Mouse (Mus musculus): ENCODE results near the gene Gm10320.

Gene Gm10320

DNA sequence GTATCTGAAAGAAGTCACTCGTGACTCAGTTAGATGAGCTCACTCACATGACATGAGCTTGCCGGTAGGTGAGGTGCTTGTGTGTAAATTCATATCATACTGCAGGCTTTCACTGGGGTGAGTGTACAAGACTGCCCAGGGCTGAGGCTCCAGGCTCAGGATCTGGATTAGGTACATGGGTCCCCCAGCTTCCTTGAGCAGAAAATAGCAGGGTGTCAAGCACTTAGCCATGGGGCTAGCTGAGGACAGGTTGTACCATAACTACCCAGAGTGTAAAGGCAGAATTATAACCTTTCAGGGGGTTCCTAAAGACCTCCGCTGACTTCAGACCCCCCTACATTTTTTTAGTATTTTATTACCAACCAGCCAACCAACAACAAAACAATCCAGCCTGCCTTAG, at the start of gene Gm10320:
Gene Gm10320, minus strand, starts transcription at position 93 of the 400 bp plus-strand sequence.
- in situ Hi-C loops (cut with MboI; ENCODE audit: low sequenced_read_pairs) = no loop called here

DNA sequence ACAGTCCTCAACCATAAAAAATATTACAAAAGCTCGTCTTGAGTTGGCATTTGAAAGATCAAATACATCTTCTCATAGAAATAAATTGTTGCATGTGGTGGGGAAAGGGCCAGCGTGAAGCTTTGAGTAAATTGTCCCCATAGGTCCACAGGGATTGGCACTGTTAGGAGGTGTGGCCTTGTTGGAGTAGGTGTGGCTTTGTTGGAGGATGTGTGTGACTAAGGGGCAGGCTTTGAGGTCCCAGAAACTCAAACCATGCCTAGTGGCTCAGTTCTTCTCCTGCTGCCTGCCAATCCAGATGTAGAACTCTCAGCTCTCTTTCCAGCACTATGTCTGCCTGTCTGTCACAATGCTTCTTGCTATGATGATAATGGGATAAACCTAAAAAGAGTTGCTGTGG, 49.8 kb upstream of the Gm10320 start:
- in situ Hi-C loops (cut with MboI; ENCODE audit: low sequenced_read_pairs) = no loop called here

DNA sequence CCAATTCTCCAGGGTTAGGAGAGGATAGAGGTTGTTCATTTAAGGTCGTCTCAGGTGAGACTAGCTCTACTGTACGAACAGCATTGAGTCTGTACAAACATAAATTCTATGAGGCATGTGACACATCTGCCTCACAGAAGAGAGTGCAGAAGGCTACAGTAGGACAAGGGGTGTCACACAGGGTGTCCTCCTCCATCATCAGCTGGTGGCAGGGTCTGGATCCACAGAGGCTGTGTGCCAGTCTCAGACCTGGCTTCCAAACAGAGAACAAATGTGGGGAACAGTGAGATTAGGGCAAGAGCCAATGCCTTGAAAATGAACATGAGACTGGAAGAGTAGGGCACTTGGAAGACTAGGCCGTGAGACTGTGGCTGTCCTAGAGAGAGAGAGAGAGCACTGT, 48.4 kb upstream of the Gm10320 start:
- in situ Hi-C loops (cut with MboI; ENCODE audit: low sequenced_read_pairs) = no loop called here

DNA sequence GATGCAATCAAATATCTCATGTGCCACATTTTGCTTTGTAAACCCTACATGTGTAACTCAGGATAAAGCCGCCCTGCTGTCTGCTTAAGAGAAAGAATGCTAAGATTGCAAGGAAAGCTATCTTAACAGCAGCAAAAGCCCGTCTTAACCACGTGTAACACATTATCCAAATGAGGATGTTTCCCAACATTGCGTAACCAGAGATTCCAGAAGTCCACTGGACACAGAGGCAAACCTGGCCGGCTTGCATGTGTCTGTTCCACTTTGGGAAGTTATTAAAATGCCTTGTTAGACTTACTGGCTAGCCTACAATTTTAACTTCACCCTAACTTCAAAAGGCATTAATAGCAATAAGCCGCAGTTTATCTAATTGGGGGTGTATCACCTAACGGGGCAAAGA, 47.5 kb upstream of the Gm10320 start:
- in situ Hi-C loops (cut with MboI; ENCODE audit: low sequenced_read_pairs) = no loop called here

DNA sequence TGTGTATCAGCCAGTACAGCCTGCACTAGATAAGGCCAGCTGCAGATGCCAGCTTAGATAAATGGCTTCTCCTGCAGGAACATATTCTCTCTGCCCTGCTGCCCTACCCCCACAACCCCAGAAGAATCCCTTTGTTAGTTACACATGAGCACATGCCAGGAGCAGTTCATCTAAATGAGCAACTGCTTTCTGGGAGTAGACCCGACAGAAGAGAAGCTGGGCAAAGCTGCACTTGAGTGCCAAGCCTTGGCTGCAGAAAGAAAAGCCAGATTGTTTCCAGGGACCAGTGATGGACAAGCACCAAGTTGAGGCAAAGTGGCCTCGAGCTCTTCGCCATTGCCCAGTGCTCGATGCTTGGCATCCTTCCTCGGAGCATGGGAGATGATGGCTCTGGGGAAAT, 46.8 kb upstream of the Gm10320 start:
- in situ Hi-C loops (cut with MboI; ENCODE audit: low sequenced_read_pairs) = no loop called here

DNA sequence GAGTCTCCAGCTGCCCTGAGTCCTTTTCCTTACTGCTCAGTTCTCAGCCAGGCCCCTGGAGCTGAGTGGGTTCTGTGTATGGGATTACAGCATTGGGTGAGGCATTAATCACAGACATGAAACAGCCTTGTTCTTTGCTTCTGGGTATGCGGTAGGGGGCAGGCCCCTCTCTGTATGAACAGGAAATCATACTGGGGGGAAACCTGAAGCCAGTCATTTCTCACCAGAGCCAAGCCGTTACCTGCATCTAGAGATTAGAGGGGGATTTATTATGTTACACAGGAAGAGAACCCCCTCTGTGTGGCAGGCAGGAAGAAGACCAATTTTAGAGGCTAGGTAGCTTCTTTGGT, 43.1 kb upstream of the Gm10320 start:
- in situ Hi-C loops (cut with MboI; ENCODE audit: low sequenced_read_pairs) = no loop called here

DNA sequence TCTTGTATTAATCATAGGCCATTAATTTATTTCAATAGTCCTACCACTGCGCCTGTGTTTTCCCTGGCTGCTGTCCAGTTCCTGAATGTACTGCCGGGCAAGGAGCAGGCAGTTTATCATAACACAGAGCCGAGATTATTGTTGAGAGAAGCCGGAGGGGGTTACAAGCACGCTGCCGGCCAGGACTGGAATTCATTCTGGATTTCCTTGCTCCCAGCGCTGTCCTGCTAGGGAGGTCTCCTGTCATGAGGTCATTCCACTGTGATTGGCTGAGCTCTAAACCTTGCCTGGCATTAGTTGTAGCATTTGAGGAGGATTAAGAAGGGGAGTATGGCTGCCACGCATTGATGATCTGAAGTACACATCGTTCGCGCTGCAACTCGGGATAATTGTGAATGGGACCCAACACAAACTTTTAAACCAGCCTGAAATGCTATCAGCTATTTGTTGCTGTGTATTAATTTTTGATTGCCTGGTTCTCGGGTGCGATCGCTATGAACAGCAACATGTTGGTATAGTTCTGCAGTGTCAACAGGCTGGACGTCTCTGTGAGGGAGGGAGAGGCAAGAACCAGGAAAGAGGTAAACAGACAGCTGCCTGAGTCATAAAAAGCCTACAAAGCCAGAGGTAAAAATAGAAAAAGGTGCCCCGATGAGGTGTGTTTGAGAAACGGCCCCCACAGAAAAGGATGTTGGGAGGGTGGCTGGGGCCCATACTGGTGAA, 42.5 kb upstream of the Gm10320 start:
- in situ Hi-C loops (cut with MboI; ENCODE audit: low sequenced_read_pairs) = no loop called here

DNA sequence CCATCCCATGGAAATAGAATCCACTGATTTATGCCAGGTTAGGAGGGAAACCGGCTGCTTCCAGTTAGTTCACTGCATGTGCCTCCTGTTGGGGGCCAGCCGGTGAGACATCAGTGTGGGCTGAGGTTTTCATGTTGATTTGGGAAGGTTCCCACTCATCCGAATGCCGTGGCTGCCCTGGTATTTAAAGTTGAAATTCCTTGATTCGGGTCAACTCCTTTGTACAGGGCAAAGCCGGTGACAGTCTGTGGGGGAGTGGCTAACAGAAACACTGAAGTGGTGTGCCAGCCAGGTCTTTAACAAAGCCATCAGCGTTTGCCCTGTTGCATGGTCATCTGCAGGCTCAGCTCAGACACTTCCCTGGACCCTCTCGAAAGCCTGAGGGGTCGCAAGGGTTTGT, 41.6 kb upstream of the Gm10320 start:
- in situ Hi-C loops (cut with MboI; ENCODE audit: low sequenced_read_pairs) = no loop called here

DNA sequence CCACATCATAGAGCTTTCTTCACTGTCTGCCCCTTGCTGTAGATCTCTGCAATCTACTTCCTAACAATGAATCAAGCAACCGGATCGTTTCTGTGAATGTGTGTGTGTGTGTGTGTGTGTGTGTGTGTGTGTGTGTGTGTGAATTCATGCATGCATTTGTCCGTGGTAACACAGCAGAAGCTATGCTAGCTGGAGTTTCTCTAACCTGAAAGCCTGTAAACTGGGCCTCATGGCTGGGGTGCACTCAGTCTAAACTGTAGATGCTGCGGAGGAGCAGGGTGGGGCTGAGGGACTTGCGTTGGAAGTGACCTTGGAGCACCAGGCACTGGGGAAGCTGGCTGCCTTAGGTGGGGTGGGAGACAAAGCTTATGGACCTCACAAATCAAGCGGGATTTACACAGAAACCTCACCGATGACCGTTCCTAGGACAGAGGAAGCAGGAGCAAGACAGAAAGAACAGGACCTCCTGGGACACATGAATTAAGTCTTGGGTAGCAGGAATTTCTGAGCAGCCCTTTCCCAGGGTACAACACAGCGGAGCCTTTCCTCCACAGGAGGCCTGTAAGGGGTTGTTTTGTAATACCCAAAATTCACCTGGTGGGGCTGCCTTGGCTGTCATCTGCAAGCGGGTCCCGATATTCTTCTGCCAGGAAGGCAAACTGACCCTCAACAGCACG, 41.0 kb upstream of the Gm10320 start:
- in situ Hi-C loops (cut with MboI; ENCODE audit: low sequenced_read_pairs) = no loop called here

DNA sequence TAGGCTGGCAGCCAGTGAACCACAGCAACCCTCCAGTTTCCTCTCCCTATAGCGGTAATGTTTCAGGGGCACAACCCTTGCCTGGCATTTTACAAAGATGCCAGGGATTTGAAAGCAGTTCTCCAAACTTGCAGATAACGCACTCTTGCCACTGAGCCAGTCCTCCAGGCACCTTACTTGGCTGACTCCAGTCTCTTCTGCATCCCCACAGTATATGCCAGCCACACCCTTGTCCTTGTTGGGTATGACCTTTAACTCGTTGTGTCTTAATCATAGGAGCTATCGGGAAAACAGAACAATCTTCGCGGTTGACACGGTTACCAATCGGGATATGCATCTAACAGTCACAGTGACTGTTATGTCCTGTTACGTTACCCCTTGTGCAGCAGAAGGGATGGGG, 40.2 kb upstream of the Gm10320 start:
- in situ Hi-C loops (cut with MboI; ENCODE audit: low sequenced_read_pairs) = no loop called here

DNA sequence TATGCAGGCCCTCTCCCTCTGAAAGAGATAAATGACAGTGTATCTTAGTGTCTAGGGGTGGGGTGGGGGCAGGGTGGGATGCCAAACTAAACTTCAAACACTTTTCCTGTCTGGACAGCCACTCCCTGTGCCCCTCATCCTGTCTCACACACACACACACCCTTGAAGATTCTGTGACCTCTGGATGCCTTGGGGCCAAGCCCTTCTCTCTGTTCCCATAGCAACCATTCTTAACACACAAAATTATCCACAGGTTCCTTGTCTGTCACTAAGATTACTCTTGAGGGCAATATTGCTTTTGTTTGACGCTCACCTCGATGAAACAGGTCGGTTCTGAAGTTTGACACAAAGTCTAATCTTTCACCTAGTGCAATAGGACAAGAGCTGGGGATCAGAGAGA, 39.5 kb upstream of the Gm10320 start:
- in situ Hi-C loops (cut with MboI; ENCODE audit: low sequenced_read_pairs) = no loop called here

DNA sequence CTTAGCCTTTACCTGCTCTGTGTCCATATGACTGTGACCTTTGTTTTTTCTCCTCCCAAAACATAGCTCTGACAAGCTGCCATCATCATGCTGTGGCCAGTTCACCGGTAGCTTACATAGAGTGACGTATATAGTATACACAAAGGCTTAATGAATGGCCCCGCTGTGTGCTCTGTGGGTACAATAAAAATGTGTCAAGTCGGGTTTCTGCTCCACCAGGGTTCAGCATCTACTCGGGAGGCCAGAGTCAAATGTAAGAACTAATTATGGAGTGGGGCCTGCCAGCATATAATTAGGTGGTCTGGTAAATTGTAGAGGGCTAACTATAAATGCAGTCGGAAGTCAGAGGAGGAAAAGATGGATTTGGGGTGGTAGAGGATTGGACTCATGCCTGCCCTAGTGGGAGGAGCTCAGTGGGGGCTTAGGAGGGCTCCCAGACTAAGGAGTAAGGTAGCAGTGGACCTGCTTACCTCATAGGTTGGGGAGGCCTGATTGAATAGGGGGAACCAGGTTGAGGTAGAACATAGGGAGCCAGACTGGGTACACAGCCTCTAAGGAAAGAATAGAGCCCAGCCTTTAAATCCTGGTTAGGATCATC, 32.0 kb upstream of the Gm10320 start:
- in situ Hi-C loops (cut with MboI; ENCODE audit: low sequenced_read_pairs) = no loop called here

DNA sequence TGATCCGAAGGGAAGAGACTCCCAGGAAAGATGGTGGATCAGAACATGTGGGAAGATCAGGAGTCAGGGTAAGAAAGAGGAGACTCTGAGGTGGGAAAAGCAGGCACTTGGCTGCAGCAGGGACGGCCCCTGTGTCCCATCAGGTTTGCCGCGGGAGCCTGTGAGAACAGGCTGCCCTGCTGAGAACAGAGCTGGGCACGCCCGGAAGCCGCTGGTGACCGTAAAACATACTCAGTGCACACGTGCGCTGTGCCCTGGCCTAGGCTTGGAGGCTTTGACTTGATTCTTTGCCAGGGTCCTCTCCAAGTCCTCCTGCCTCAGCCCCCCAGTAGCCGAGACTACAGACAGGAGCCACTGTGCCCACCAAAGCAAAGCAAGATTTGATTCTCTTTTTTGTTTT, 26.5 kb upstream of the Gm10320 start:
- in situ Hi-C loops (cut with MboI; ENCODE audit: low sequenced_read_pairs) = no loop called here

DNA sequence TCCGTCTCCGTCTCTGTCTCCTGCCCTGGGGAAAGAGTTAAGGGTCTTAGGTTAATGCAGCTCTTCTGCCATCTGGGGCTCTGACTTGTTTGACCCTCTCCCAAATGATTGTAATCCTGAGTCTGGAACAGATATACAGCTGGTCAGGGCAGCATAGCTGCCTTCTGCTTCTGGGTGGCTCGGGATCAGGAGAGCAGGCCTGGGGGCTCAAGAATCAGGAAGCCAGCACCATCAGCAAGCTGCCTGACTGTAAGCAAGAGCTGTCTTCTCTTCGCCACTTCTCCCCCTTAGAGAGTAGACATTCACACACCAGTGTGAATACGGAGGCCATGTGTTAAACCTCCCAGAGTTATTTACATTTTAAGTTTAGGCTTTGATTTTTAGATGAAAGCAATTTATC, 25.9 kb upstream of the Gm10320 start:
- in situ Hi-C loops (cut with MboI; ENCODE audit: low sequenced_read_pairs) = no loop called here

DNA sequence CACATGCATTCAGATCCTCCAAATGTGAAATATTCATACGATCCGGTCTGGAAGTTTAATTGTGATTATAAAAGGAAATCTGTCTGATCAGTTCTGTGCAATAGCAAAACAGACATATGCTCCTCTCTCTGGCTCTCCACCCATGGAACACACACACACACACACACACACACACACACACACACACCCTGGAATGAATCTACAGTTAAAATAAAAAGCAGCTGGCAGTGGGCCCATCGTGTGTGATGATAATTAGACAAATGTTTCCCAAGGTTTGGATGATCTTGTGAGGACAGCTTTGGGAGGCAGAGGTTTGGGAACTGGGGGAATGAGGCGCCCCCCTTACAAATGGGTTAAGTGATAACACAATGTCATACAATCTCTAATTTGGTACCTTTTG, 25.2 kb upstream of the Gm10320 start:
- in situ Hi-C loops (cut with MboI; ENCODE audit: low sequenced_read_pairs) = no loop called here

DNA sequence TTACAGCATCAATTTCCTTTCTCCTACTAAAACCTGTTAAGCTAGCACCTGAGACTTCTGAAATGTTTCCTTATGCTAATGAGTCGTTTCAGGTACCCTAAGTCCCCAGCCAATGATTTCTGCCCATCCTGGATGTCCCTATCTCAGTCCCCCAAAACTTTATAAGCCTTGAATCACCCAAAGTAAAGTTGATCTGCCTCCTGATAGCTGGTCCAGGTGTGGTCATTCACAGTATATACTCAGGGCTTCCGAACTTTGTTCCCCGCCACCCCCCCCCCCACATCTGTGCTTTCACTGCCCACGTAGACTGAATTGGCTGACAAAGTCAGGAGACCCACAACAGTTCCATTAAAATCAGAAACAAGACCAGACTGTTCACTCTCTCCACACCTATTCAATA, 20.3 kb upstream of the Gm10320 start:
- in situ Hi-C loops (cut with MboI; ENCODE audit: low sequenced_read_pairs) = no loop called here

DNA sequence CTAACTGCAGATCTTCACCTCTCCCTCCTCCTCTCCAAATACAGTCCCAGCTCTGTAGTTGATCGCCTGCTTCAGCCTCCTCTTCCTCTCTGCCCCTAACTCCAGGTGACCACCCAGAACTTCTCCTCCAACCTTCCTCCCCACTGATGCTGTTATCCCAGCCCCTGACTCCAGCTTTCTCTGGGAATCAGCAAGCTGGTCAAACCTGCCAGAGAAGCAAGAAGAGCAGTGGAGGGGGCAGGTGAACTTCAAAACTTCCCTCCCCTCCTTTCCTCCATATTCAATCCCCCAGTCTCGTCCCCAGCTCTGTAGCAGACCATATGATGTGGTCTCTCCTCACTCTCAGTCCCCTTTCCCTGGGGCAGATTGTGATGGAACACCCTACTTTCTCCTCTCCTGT, 15.9 kb upstream of the Gm10320 start:
- in situ Hi-C loops (cut with MboI; ENCODE audit: low sequenced_read_pairs) = no loop called here

DNA sequence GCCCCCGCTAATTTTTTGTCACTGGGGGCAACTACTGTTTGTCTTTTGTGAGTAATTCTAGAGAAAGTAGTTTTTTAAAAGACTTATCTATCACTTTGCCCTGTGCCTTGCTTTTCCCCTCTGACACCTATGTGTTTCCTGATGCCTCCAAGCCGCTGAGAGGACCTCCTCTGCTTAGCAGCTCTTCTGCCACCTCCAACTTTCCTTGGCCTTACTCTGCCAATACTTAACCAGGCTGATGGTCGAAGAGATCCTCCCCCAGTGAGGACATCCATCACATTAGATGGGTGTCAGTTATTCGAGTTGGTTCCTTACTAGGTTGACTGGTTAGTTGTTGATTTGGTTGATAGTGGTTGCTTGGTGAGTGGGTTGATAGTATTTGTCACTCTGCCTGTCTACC, 14.7 kb upstream of the Gm10320 start:
- in situ Hi-C loops (cut with MboI; ENCODE audit: low sequenced_read_pairs) = no loop called here

DNA sequence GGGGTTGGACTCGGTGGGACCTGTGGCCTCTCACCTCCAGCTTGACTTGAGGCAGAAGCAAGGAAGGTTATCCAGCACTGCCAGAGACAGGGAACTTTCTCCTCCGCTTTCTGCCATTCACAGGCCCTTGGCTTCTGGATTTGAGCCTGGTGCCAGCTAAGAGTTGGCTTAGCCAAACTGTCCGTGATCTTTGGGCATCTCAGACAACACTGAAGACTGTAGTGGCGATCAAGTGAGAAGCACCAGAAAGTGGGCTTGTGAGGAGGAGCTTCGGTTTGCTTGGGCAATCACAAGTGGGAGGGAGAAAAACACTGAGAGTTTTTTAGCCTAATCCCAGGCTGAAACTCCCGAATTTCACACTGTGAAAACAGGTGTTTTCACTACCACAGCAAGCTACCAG, 14.2 kb upstream of the Gm10320 start:
- in situ Hi-C loops (cut with MboI; ENCODE audit: low sequenced_read_pairs) = no loop called here

DNA sequence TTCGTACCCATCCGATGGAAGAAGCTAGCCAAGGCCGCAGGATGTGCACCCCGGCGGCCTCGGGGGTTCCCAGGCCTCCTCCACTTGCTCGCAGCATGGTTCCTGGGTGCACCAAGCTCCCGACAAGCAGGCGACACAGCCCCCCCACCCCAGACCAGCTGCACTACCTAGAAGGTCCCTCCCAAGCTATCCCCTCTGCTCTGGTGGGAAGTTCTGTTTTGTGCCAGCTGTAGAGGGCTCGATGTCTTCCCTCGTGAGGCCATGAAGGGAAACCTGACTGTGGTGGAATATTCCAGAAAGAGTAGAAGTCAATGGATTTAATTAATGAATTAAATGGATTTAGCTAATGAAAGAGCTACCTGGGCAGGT, 13.7 kb upstream of the Gm10320 start:
- in situ Hi-C loops (cut with MboI; ENCODE audit: low sequenced_read_pairs) = no loop called here

DNA sequence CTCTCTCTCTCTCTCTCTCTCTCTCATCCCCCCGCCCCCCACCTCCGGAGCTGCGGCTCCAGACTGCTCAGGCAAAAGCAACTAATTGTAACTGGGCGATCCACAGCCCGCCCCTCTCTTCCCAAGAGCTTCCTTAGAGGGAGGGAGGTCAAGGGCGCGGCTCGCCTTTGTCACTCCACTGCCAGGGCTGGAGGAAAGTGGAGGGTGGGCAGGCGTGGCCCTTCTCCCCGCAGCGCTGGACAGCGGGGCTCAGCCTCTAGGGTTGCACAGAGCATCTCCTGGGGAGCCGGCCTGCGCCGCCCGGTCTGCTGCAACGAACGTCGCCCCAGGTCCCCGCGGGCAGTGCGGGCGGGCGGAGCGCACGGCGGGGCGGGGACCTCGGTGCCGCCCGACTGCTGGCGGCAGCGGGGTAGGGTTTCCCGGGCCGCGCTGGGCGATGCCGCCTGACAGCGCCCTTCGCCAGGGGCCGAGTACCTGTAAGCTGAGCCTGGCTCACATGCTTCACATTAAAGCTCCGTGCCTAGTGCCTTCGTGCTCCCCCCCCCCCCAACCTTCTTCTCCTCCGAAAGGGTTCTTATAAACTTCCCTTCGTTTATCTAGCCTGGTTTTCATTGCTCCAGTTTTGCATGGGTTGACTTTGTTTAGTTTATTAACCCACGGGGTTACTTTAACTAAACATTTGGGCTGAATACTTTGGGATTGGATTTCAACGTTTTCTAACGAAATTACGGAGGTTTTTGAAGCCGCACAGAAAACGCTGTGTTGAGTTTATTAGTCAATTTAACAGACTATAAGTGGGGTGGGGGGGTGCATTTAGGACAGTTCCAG, 13.1 kb upstream of the Gm10320 start:
- in situ Hi-C loops (cut with MboI; ENCODE audit: low sequenced_read_pairs) = no loop called here

DNA sequence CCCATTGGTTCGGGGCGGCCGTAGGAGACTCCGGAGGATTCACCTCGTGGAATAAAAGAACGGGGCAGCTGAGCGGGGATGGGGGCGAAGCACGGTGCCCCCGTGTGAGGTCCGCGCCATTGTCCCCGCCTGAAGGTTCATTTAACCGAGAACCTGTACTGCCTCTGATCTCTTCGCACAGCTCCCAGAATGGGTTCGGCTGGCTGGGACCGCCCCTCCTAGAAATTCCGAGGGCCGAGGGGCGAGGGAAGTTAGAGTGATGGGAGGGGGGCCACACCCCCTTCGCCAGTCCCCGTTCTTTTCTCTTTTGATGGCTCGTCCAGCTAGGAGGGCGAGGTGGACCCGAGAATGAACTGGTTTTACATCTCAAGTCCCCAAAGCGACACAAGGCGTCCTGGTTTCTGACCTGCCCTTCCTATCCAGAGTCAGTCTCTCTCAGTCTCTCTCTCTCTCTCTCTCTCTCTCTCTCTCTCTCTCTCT, 12.4 kb upstream of the Gm10320 start:
- in situ Hi-C loops (cut with MboI; ENCODE audit: low sequenced_read_pairs) = no loop called here

All from CH12F3 (cell line).